ENCODE assay signal across 21 mouse cellular contexts in genomic region chr5:121845361-121845760, GRCm38 (mm10). TPM values are rescaled to one million over a fixed set of nuclear protein-coding genes. Genes with fewer than 3 reads are reported as not detected.
DNase-seq lines count a peak whose midpoint lies in the region; ATAC-seq and TF ChIP-seq lines count a peak whose summit lies in the region.
"Had no signal": no experiment of that assay in that cellular context is flagged by ENCODE, and none has a peak within 500 bp of the region (broad histone marks: within the 10 kb centered on the region; RNA-seq: fewer than 3 reads in every experiment).

No protein-coding gene starts in this region.

- in situ Hi-C loops in ES-E14 (cut with MboI; ENCODE audit: low sequenced_read_pairs in 2 of 2, unreplicated experiment in 2 of 2) = no loop called here

- WGBS in heart, embryonic 12.5 days = 21% methylated on average over 4 of the region's 4 CpGs
- 18% methylated on average over 4 of the region's 4 CpGs for WGBS in lung, embryonic 16.5 days
- 26% methylated on average over 4 of the region's 4 CpGs for WGBS in embryonic facial prominence, embryonic 10.5 days

- DNase-seq in heart, postnatal 25 days (ENCODE audit: low spot score) = no peak
- DNase-seq in lung, postnatal 4 days = no peak
- DNase-seq in ES-E14 (ENCODE audit: low read depth, low spot score) = no peak
- DNase-seq in embryonic facial prominence, embryonic 10.5 days (ENCODE audit: low spot score) = no peak
- no peak for DNase-seq in thymus, postnatal 10 days (ENCODE audit: low spot score in 2 of 2)
- DNase-seq: cerebellum, postnatal 10 days; forebrain, postnatal 0 days; gastrocnemius, postnatal 36 days; kidney, adult 11 months; layer of hippocampus, adult 9-11 months; lung, postnatal 10 days; right cerebral cortex, postnatal 4 days had no signal

- intact Hi-C loops in heart, postnatal 25 days (cut with DNase I) = loop anchor here (10.0 kb wide), 1 partner anchor 51 kb away; no protein-coding TSS in a partner anchor

- peaks cover 15% of the 10 kb centered on the region for H3K27me3 ChIP-seq in heart, embryonic 12.5 days (replicated peaks)
- peaks cover 3% of the 10 kb centered on the region; the same call in 1 of the 2 replicates for H3K27me3 ChIP-seq in lung, embryonic 16.5 days (ENCODE audit: control insufficient read depth, insufficient read depth, low read depth, low read length)
- peaks cover 58% of the 10 kb centered on the region for H3K27me3 ChIP-seq in embryonic facial prominence, embryonic 10.5 days (replicated peaks; ENCODE audit: low read depth, poor library complexity, severe bottlenecking)

- H3K4me2 ChIP-seq in heart, embryonic 12.5 days = no peak overlapping the region
- H3K4me2 ChIP-seq in lung, embryonic 16.5 days (ENCODE audit: low read depth, low read length) = no peak overlapping the region
- H3K4me2 ChIP-seq: embryonic facial prominence, embryonic 12.5 days; neural tube, embryonic 13.5 days; stomach, embryonic 15.5 days had no signal

- no peak for ATAC-seq in heart, embryonic 12.5 days (ENCODE audit: insufficient number of reproducible peaks, low FRiP score)
- no peak for ATAC-seq in lung, embryonic 16.5 days (ENCODE audit: low read depth)
- ATAC-seq: forebrain, postnatal 0 days; hindbrain, postnatal 0 days; midbrain, embryonic 16.5 days had no signal

- peak overlapping the region; percentile 10; the same call in 1 of the 2 replicates for H3K9ac ChIP-seq in heart, embryonic 12.5 days
- no peak overlapping the region for H3K9ac ChIP-seq in lung, embryonic 16.5 days (ENCODE audit: low read length)
- peak overlapping the region; percentile 35; the same call in 1 of the 2 replicates for H3K9ac ChIP-seq in ES-E14 (ENCODE audit: insufficient read depth, low read depth, low read length, poor library complexity, severe bottlenecking)
- H3K9ac ChIP-seq: embryonic facial prominence, embryonic 12.5 days; forebrain, postnatal 0 days; neural tube, embryonic 13.5 days; stomach, embryonic 15.5 days had no signal

- no peaks in the 10 kb centered on the region for H3K36me3 ChIP-seq in heart, embryonic 12.5 days
- H3K36me3 ChIP-seq in lung, embryonic 16.5 days (ENCODE audit: control insufficient read depth, insufficient read depth, low read length) = no peaks in the 10 kb centered on the region
- no peaks in the 10 kb centered on the region for H3K36me3 ChIP-seq in ES-E14 (ENCODE audit: control insufficient read depth, insufficient read depth, low read length, poor library complexity, severe bottlenecking)
- H3K36me3 ChIP-seq in embryonic facial prominence, embryonic 10.5 days (replicated peaks) = peaks cover under 1% of the 10 kb centered on the region; the same call in 1 of the 2 replicates
- H3K36me3 ChIP-seq: embryonic facial prominence, embryonic 12.5 days; neural tube, embryonic 13.5 days; stomach, embryonic 15.5 days had no signal

- H3K4me1 ChIP-seq in heart, embryonic 12.5 days (replicated peaks) = peaks cover 31% of the 10 kb centered on the region
- H3K4me1 ChIP-seq in lung, embryonic 16.5 days (replicated peaks; ENCODE audit: control insufficient read depth, insufficient read depth, low read length) = peaks cover 20% of the 10 kb centered on the region
- peaks cover 2 to 16% of the 10 kb centered on the region in 2 experiments; a peak in 3 of 4 replicates for H3K4me1 ChIP-seq in ES-E14 (ENCODE audit: control insufficient read depth in 2 of 2, insufficient read depth in 2 of 2, low read length in 2 of 2, poor library complexity in 1 of 2)
- peaks cover 40% of the 10 kb centered on the region for H3K4me1 ChIP-seq in embryonic facial prominence, embryonic 10.5 days

- H3K9me3 ChIP-seq in heart, embryonic 12.5 days (replicated peaks) = no peaks in the 10 kb centered on the region
- no peaks in the 10 kb centered on the region for H3K9me3 ChIP-seq in lung, embryonic 16.5 days (ENCODE audit: control insufficient read depth, low read length)
- no peaks in the 10 kb centered on the region for H3K9me3 ChIP-seq in ES-E14 (ENCODE audit: control insufficient read depth, insufficient read depth, low read depth, low read length)
- H3K9me3 ChIP-seq in embryonic facial prominence, embryonic 10.5 days = peaks cover 5% of the 10 kb centered on the region; the same call in 1 of the 2 replicates
- H3K9me3 ChIP-seq: embryonic facial prominence, embryonic 12.5 days; neural tube, embryonic 13.5 days; stomach, embryonic 15.5 days had no signal

- no peak overlapping the region for H3K27ac ChIP-seq in heart, embryonic 12.5 days (ENCODE audit: poor library complexity, severe bottlenecking)
- H3K27ac ChIP-seq in lung, embryonic 16.5 days (ENCODE audit: low read length) = peak overlapping the region; percentile 49; the same call in 1 of the 2 replicates
- H3K27ac ChIP-seq in ES-E14 (ENCODE audit: insufficient read depth, low read depth, low read length, poor library complexity, severe bottlenecking) = no peak overlapping the region
- no peak overlapping the region for H3K27ac ChIP-seq in embryonic facial prominence, embryonic 10.5 days (replicated peaks)
- H3K27ac ChIP-seq: embryonic facial prominence, embryonic 12.5 days; hindbrain, postnatal 0 days; kidney, postnatal 0 days; neural tube, embryonic 13.5 days; stomach, embryonic 15.5 days had no signal

- no peak overlapping the region for H3K4me3 ChIP-seq in heart, embryonic 12.5 days
- H3K4me3 ChIP-seq in lung, embryonic 16.5 days (ENCODE audit: low read length) = no peak overlapping the region
- peak overlapping the region in 1 of 2 experiments; percentile 59; a peak in 3 of 4 replicates for H3K4me3 ChIP-seq in ES-E14 (ENCODE audit: insufficient read depth in 1 of 2, low read depth in 1 of 2, low read length in 2 of 2, poor library complexity in 1 of 2, severe bottlenecking in 1 of 2)
- 0 out of 2 replicates have a peak overlapping the region, but pooled peaks have one; percentile 3 for H3K4me3 ChIP-seq in embryonic facial prominence, embryonic 10.5 days
- H3K4me3 ChIP-seq: embryonic facial prominence, embryonic 12.5 days; myocyte; neural tube, embryonic 13.5 days; stomach, embryonic 15.5 days had no signal

TF ChIP-seq in ES-E14, 5 proteins besides CTCF, POLR2A, EP300 and RAD21:
- no peak for TF ChIP-seq ZC3H11A (IDR thresholded peaks at IDR 0.05; ENCODE audit: borderline replicate concordance, low read depth, low read length)
- no peak for TF ChIP-seq HCFC1 (IDR thresholded peaks at IDR 0.05; ENCODE audit: borderline replicate concordance, insufficient read depth, low read length)
- no peak for TF ChIP-seq MAFK (IDR thresholded peaks at IDR 0.05; ENCODE audit: insufficient read depth, low read depth, low read length)
- no peak for TF ChIP-seq CHD2 (IDR thresholded peaks at IDR 0.05; ENCODE audit: low read depth, low read length)
- no peak for TF ChIP-seq ZNF384 (IDR thresholded peaks at IDR 0.05; ENCODE audit: low read depth, low read length)
TF ChIP-seq in ES-E14: peak in this region for 0.

RNA-seq across cellular contexts. Expression of gene Pheta1, which starts 3.4 kb away (rescaled TPM):
- polyA plus RNA-seq in heart, embryonic 12.5 days (2016; fragmentation: Nextera tagmentation; extraction: Ambion mirVana) = 17.1 and 17.8 TPM in 2 replicates
- 10 to 100 TPM; 12.2 to 13.2 TPM for total RNA-seq in heart, postnatal 25 days (2021)
- polyA plus RNA-seq in lung, embryonic 16.5 days (2015; fragmentation: Nextera tagmentation; extraction: Ambion mirVana) = 23.0 and 23.2 TPM in 2 replicates
- total RNA-seq in ES-E14 (2012; rRNA removed) = 13.4 and 13.6 TPM in 2 replicates
- 56.5 and 60.0 TPM in 2 replicates for polyA plus RNA-seq in embryonic facial prominence, embryonic 10.5 days (2016; fragmentation: Nextera tagmentation; extraction: Ambion mirVana)

RNA-seq across cellular contexts. Expression of gene Sh2b3, which starts 7.9 kb away (rescaled TPM):
- polyA plus RNA-seq in heart, embryonic 12.5 days (2016; fragmentation: Nextera tagmentation; extraction: Ambion mirVana) = 22.6 and 24.9 TPM in 2 replicates
- total RNA-seq in heart, postnatal 25 days (2021) = 10 to 100 TPM; 20.3 to 27.3 TPM
- 15.9 and 16.9 TPM in 2 replicates for polyA plus RNA-seq in lung, embryonic 16.5 days (2015; fragmentation: Nextera tagmentation; extraction: Ambion mirVana)
- total RNA-seq in ES-E14 (2012; rRNA removed) = 9.1 and 10.5 TPM in 2 replicates
- polyA plus RNA-seq in embryonic facial prominence, embryonic 10.5 days (2016; fragmentation: Nextera tagmentation; extraction: Ambion mirVana) = 7.9 TPM in 2 replicates
